Mouse (Mus musculus): ENCODE measurements around the gene BC051142. TPM values are rescaled to one million over a fixed set of nuclear protein-coding genes. Genes with fewer than 3 reads are reported as not detected.

Gene BC051142
- 1 to 10 TPM; 3.3 to 4.0 TPM for total RNA-seq (2021)

- peak; percentile 70 to 79 for DNase-seq (ENCODE audit: extremely low spot score in 1 of 2, low spot score in 1 of 2)
These were observed at the start of gene BC051142 for GRCm38 (mm10) chr17:34398711-34399393. TSS of gene BC051142 (plus strand) at chr17:34398820.

- peak; percentile 73 to 96 for DNase-seq (ENCODE audit: extremely low spot score in 1 of 2, low spot score in 1 of 2)
These were observed 49.2 kb upstream of the BC051142 start for GRCm38 (mm10) chr17:34349429-34349828.

- DNase-seq (ENCODE audit: extremely low spot score in 1 of 2, low spot score in 1 of 2) = no peak
These were observed 44.1 kb upstream of the BC051142 start, which contains the start of gene Btnl2 for GRCm38 (mm10) chr17:34354539-34354938. TSS of gene Btnl2 (plus strand) at chr17:34354822.

- DNase-seq (ENCODE audit: extremely low spot score in 1 of 2, low spot score in 1 of 2) = no peak
These were observed 43.7 kb upstream of the BC051142 start for GRCm38 (mm10) chr17:34354940-34355339.

- no peak for DNase-seq (ENCODE audit: extremely low spot score in 1 of 2, low spot score in 1 of 2)
These were observed 35.6 kb upstream of the BC051142 start for GRCm38 (mm10) chr17:34362954-34363546.

GRCm38 (mm10) chr17:34363676-34364310 is 34.8 kb upstream of the BC051142 start:
- DNase-seq (ENCODE audit: extremely low spot score in 1 of 2, low spot score in 1 of 2) = no peak

- DNase-seq (ENCODE audit: extremely low spot score in 1 of 2, low spot score in 1 of 2) = no peak
These were observed 33.6 kb upstream of the BC051142 start for GRCm38 (mm10) chr17:34365031-34365430.

GRCm38 (mm10) chr17:34370563-34370962 is 28.1 kb upstream of the BC051142 start:
- no peak for DNase-seq (ENCODE audit: extremely low spot score in 1 of 2, low spot score in 1 of 2)

- no peak for DNase-seq (ENCODE audit: extremely low spot score in 1 of 2, low spot score in 1 of 2)
These were observed 25.4 kb upstream of the BC051142 start for GRCm38 (mm10) chr17:34373055-34373709.

- no peak for DNase-seq (ENCODE audit: extremely low spot score in 1 of 2, low spot score in 1 of 2)
These were observed 21.8 kb upstream of the BC051142 start, which contains the start of gene Btnl1 for GRCm38 (mm10) chr17:34376847-34377246. TSS of gene Btnl1 (plus strand) at chr17:34377132.

- DNase-seq (ENCODE audit: extremely low spot score in 1 of 2, low spot score in 1 of 2) = no peak
These were observed 21.0 kb upstream of the BC051142 start for GRCm38 (mm10) chr17:34377450-34378209.

GRCm38 (mm10) chr17:34378716-34379115 is 19.9 kb upstream of the BC051142 start:
- DNase-seq (ENCODE audit: extremely low spot score in 1 of 2, low spot score in 1 of 2) = no peak

GRCm38 (mm10) chr17:34379451-34379850 is 19.2 kb upstream of the BC051142 start:
- no peak for DNase-seq (ENCODE audit: extremely low spot score in 1 of 2, low spot score in 1 of 2)

GRCm38 (mm10) chr17:34381876-34382275 is 16.7 kb upstream of the BC051142 start:
- no peak for DNase-seq (ENCODE audit: extremely low spot score in 1 of 2, low spot score in 1 of 2)

GRCm38 (mm10) chr17:34383212-34383611 is 15.4 kb upstream of the BC051142 start:
- DNase-seq (ENCODE audit: extremely low spot score in 1 of 2, low spot score in 1 of 2) = no peak

- no peak for DNase-seq (ENCODE audit: extremely low spot score in 1 of 2, low spot score in 1 of 2)
These were observed 13.9 kb upstream of the BC051142 start for GRCm38 (mm10) chr17:34384699-34385098.

- no peak for DNase-seq (ENCODE audit: extremely low spot score in 1 of 2, low spot score in 1 of 2)
These were observed 12.0 kb upstream of the BC051142 start for GRCm38 (mm10) chr17:34386656-34387055.

GRCm38 (mm10) chr17:34388513-34388912 is 10.1 kb upstream of the BC051142 start:
- DNase-seq (ENCODE audit: extremely low spot score in 1 of 2, low spot score in 1 of 2) = no peak

- DNase-seq (ENCODE audit: extremely low spot score in 1 of 2, low spot score in 1 of 2) = no peak
These were observed 7.1 kb upstream of the BC051142 start for GRCm38 (mm10) chr17:34391507-34391906.

- peak in 1 of 2 experiments; percentile 18 for DNase-seq (ENCODE audit: extremely low spot score in 1 of 2, low spot score in 1 of 2)
These were observed 6.3 kb upstream of the BC051142 start for GRCm38 (mm10) chr17:34392321-34392720.
